Mouse (Mus musculus) megakaryocyte-erythroid progenitor cell, adult 5 weeks (primary cell): ENCODE data around the gene Fancd2. TPM values are rescaled to one million over a fixed set of nuclear protein-coding genes. Genes with fewer than 3 reads are reported as not detected.

Experiments used
- polyA plus RNA-seq: library from polyadenylated mRNA; stranded (reverse); fragments of >175 nt; gene quantifications from 2 replicates; pipeline ENCODE4 v1.2.3, GENCODE M21; 2012

The Fancd2 gene
- polyA plus RNA-seq: 1.6 and 2.2 TPM in 2 replicates

GRCm38 (mm10) chr6:113530932-113531839 lies at the start of gene Fancd2, which contains the start of gene Emc3:
Gene Fancd2, plus strand, starts transcription at chr6:113531682.
Gene Emc3, minus strand, starts transcription at chr6:113531652.

GRCm38 (mm10) chr6:113483100-113483615 lies 48.3 kb upstream of the Fancd2 start, which contains the start of gene Creld1:
Gene Creld1, plus strand, starts transcription at chr6:113483297.

GRCm38 (mm10) chr6:113501388-113502084 lies 29.9 kb upstream of the Fancd2 start, which contains the start of gene Prrt3:
Gene Prrt3, minus strand, starts transcription at chr6:113501931.

GRCm38 (mm10) chr6:113600543-113601139 lies 69.2 kb downstream of the Fancd2 start, which contains the start of gene Fancd2os:
Gene Fancd2os, minus strand, starts transcription at chr6:113600715.

GRCm38 (mm10) chr6:113604432-113605223 lies 73.1 kb downstream of the Fancd2 start, which contains the start of gene Brk1:
Gene Brk1, plus strand, starts transcription at chr6:113604772.

GRCm38 (mm10) chr6:113623941-113624751 lies 92.7 kb downstream of the Fancd2 start, which contains the start of gene Vhl:
Gene Vhl, plus strand, starts transcription at chr6:113623959.

GRCm38 (mm10) chr6:113638302-113639040 lies 107.0 kb downstream of the Fancd2 start, which contains the start of gene Irak2:
Gene Irak2, plus strand, starts transcription at chr6:113638467.

Other genes starting within 250 kb of the Fancd2 start
- gene Cpne9, start 249.4 kb upstream of the Fancd2 start, polyA plus RNA-seq: 0.23 and 0.43 TPM in 2 replicates
- 59.8 and 81.0 TPM in 2 replicates for gene Brpf1, start 224.5 kb upstream of the Fancd2 start, polyA plus RNA-seq
- 7.7 and 9.1 TPM in 2 replicates for gene Ogg1, start 204.7 kb upstream of the Fancd2 start, polyA plus RNA-seq
- 18.7 and 21.9 TPM in 2 replicates for gene Camk1, start 187.7 kb upstream of the Fancd2 start, polyA plus RNA-seq
- 63.9 and 87.3 TPM in 2 replicates for gene Tada3, start 153.8 kb upstream of the Fancd2 start, polyA plus RNA-seq
- 311 and 382 TPM in 2 replicates for gene Arpc4, start 153.6 kb upstream of the Fancd2 start, polyA plus RNA-seq
- 7.2 and 7.8 TPM in 2 replicates for gene Ttll3, start 142.4 kb upstream of the Fancd2 start, polyA plus RNA-seq
- gene Rpusd3, start 112.3 kb upstream of the Fancd2 start, polyA plus RNA-seq: 77.9 and 81.6 TPM in 2 replicates
- not detected in 2 replicates for gene Cidec, start 95.9 kb upstream of the Fancd2 start, polyA plus RNA-seq
- 11.1 and 13.2 TPM in 2 replicates for gene Jagn1, start 89.1 kb upstream of the Fancd2 start, polyA plus RNA-seq
- 0.90 and 1.6 TPM in 2 replicates for gene Il17re, start 73.2 kb upstream of the Fancd2 start, polyA plus RNA-seq
- 0.29 and 1.9 TPM in 2 replicates for gene Il17rc, start 60.3 kb upstream of the Fancd2 start, polyA plus RNA-seq
- 37.0 and 42.1 TPM in 2 replicates for gene Creld1, start 48.4 kb upstream of the Fancd2 start, polyA plus RNA-seq
- 0.02 and 0.06 TPM in 2 replicates for gene Prrt3, start 29.8 kb upstream of the Fancd2 start, polyA plus RNA-seq
- gene Emc3, start within 50 bp of the Fancd2 start, polyA plus RNA-seq: 33.9 and 35.5 TPM in 2 replicates
- gene Fancd2os, start 69.0 kb downstream of the Fancd2 start, polyA plus RNA-seq: not detected in 2 replicates
- 40.1 and 48.6 TPM in 2 replicates for gene Brk1, start 73.1 kb downstream of the Fancd2 start, polyA plus RNA-seq
- gene Vhl, start 92.3 kb downstream of the Fancd2 start, polyA plus RNA-seq: 7.0 and 7.1 TPM in 2 replicates
- gene Irak2, start 106.8 kb downstream of the Fancd2 start, polyA plus RNA-seq: 44.0 and 46.5 TPM in 2 replicates
- 59.9 and 84.5 TPM in 2 replicates for gene Tatdn2, start 165.4 kb downstream of the Fancd2 start, polyA plus RNA-seq
- 1.3 TPM in 1 of 2 replicates, not detected in the other for gene Ghrl, start 188.2 kb downstream of the Fancd2 start, polyA plus RNA-seq
- gene Sec13, start 209.1 kb downstream of the Fancd2 start, polyA plus RNA-seq: 29.9 TPM in 2 replicates